Comparison of ENCODE assay signal across 13 mouse cellular contexts in the genomic region with DNA sequence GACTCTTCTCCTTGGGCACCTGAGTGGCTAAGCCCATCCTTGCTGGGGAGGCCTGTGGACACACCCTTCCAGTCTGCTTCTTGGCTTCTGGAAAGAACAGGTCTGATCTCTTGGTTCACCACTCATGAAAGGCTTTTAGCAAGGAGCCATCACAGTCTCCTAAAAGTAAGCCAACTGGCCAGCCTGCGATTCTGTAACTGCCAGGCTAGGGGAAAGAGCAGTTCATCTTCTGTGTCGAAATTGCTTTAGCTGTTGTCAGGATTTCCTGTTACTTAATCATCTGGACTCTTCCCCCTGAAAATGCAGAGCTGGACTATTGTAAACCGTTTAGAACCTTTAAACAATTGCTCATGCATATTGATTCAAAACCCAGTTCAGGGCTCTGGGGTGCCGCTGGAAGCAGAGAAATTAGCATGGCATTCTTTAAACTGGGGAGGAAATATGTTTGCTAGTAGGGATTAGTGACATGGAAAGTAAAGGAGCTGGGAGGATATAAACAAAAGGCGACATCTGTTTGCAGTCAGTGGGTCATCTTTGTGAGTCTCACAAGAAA.
DNase-seq lines count a peak whose midpoint lies in the region; ATAC-seq and TF ChIP-seq lines count a peak whose summit lies in the region.
"Had no signal": no experiment of that assay in that cellular context is flagged by ENCODE, and none has a peak within 500 bp of the region (broad histone marks: within the 10 kb centered on the region; RNA-seq: fewer than 3 reads in every experiment).

No protein-coding gene starts in this region.

- H3K9ac ChIP-seq in intestine, embryonic 14.5 days (ENCODE audit: low read length), result no peak overlapping the region
- no peak overlapping the region for H3K9ac ChIP-seq in intestine, postnatal 0 days (ENCODE audit: low read depth, low read length)
- H3K9ac ChIP-seq in forebrain, embryonic 11.5 days (ENCODE audit: low read length), result no peak overlapping the region
- H3K9ac ChIP-seq: lung, embryonic 15.5 days had no signal

- no peaks in the 10 kb centered on the region for H3K27me3 ChIP-seq in intestine, embryonic 14.5 days (replicated peaks; ENCODE audit: control insufficient read depth, insufficient read depth, low read length)
- no peaks in the 10 kb centered on the region for H3K27me3 ChIP-seq in intestine, postnatal 0 days (replicated peaks; ENCODE audit: control insufficient read depth, insufficient read depth, low read length)
- H3K27me3 ChIP-seq in forebrain, embryonic 11.5 days (ENCODE audit: control insufficient read depth, insufficient read depth, low read length), result no peaks in the 10 kb centered on the region
- H3K27me3 ChIP-seq: lung, embryonic 15.5 days; Patski had no signal

- peak overlapping the region; percentile 22; the same call in 1 of the 2 replicates for H3K27ac ChIP-seq in intestine, embryonic 14.5 days (ENCODE audit: low read depth)
- no peak overlapping the region for H3K27ac ChIP-seq in intestine, postnatal 0 days (ENCODE audit: low read depth, low read length)
- H3K27ac ChIP-seq in forebrain, embryonic 11.5 days (ENCODE audit: low read depth, low read length), result no peak overlapping the region
- H3K27ac ChIP-seq: lung, embryonic 15.5 days had no signal

- no peak for ATAC-seq in intestine, embryonic 14.5 days (replicated peaks; ENCODE audit: low FRiP score, low TSS enrichment, low read depth)
- ATAC-seq in intestine, postnatal 0 days, result no peak
- ATAC-seq in monocyte, adult 5-6 weeks (replicated peaks; ENCODE audit: insufficient number of reproducible peaks, low FRiP score, low TSS enrichment, poor library complexity, severe bottlenecking), result no peak
- no peak for ATAC-seq in forebrain, embryonic 11.5 days (replicated peaks; ENCODE audit: low FRiP score)
- ATAC-seq: Patski had no signal

- TF ChIP-seq POLR2A in brain, embryonic 14.5 days (IDR thresholded peaks at IDR 0.05; ENCODE audit: borderline replicate concordance, extremely low read depth, insufficient read depth, insufficient read length, poor library complexity, severe bottlenecking), result no peak

- H3K4me2 ChIP-seq in intestine, embryonic 14.5 days (ENCODE audit: low read length), result no peak overlapping the region
- no peak overlapping the region for H3K4me2 ChIP-seq in intestine, postnatal 0 days (replicated peaks; ENCODE audit: low read depth)
- H3K4me2 ChIP-seq in forebrain, embryonic 11.5 days (ENCODE audit: low read depth, low read length, severe bottlenecking), result no peak overlapping the region
- H3K4me2 ChIP-seq: lung, embryonic 15.5 days had no signal

- DNase-seq in intestine, embryonic 14.5 days (ENCODE audit: low spot score), result no peak
- DNase-seq in 416B (ENCODE audit: low read depth), result peak; percentile 61
- DNase-seq in brain, embryonic 14.5 days (ENCODE audit: low read depth), result peak; percentile 13
- peak; percentile 23 for DNase-seq in lung, postnatal 25 days (ENCODE audit: low spot score)
- no peak for DNase-seq in adrenal gland, postnatal 25 days
- no peak for DNase-seq in forebrain, embryonic 11.5 days (ENCODE audit: low spot score)
- DNase-seq: cerebellum, adult 9-10 months; kidney, adult 11 months; thymus, postnatal 4 days had no signal

- H3K4me1 ChIP-seq in intestine, embryonic 14.5 days (replicated peaks; ENCODE audit: control insufficient read depth, insufficient read depth, low read length), result peaks cover 14% of the 10 kb centered on the region
- no peaks in the 10 kb centered on the region for H3K4me1 ChIP-seq in intestine, postnatal 0 days (replicated peaks; ENCODE audit: control insufficient read depth, insufficient read depth, low read length)
- H3K4me1 ChIP-seq in forebrain, embryonic 11.5 days (replicated peaks; ENCODE audit: control insufficient read depth, insufficient read depth, low read length), result 0 out of 2 replicates have a peak, but pooled peaks cover 4% of the 10 kb centered on the region

- WGBS in intestine, embryonic 14.5 days, result 20% methylated on average over 5 of the region's 5 CpGs
- WGBS in intestine, postnatal 0 days, result 37% methylated on average over 5 of the region's 5 CpGs
- WGBS in forebrain, embryonic 11.5 days, result 49% methylated on average over 5 of the region's 5 CpGs

- no peaks in the 10 kb centered on the region for H3K36me3 ChIP-seq in intestine, embryonic 14.5 days (ENCODE audit: control insufficient read depth, insufficient read depth, low read length)
- H3K36me3 ChIP-seq in intestine, postnatal 0 days (ENCODE audit: control insufficient read depth, insufficient read depth), result no peaks in the 10 kb centered on the region
- no peaks in the 10 kb centered on the region for H3K36me3 ChIP-seq in forebrain, embryonic 11.5 days (ENCODE audit: control insufficient read depth, insufficient read depth, low read length)
- H3K36me3 ChIP-seq: lung, embryonic 15.5 days had no signal

- H3K9me3 ChIP-seq in intestine, embryonic 14.5 days (ENCODE audit: control insufficient read depth, low read length), result no peaks in the 10 kb centered on the region
- H3K9me3 ChIP-seq in intestine, postnatal 0 days (ENCODE audit: control insufficient read depth), result no peaks in the 10 kb centered on the region
- no peaks in the 10 kb centered on the region for H3K9me3 ChIP-seq in forebrain, embryonic 11.5 days (ENCODE audit: control insufficient read depth, low read length)
- H3K9me3 ChIP-seq: lung, embryonic 15.5 days had no signal

- H3K4me3 ChIP-seq in intestine, embryonic 14.5 days (ENCODE audit: low read depth, low read length), result no peak overlapping the region
- H3K4me3 ChIP-seq in intestine, postnatal 0 days (ENCODE audit: low read depth, low read length), result no peak overlapping the region
- H3K4me3 ChIP-seq in forebrain, embryonic 11.5 days (ENCODE audit: low read depth, low read length), result no peak overlapping the region
- H3K4me3 ChIP-seq: lung, embryonic 15.5 days had no signal

- TF ChIP-seq CTCF in intestine, postnatal 0 days (IDR thresholded peaks at IDR 0.05; ENCODE audit: low read depth), result no peak
- no peak for TF ChIP-seq CTCF in brain, embryonic 14.5 days (IDR thresholded peaks at IDR 0.05; ENCODE audit: borderline replicate concordance, extremely low read depth, insufficient read depth, insufficient read length)

Comparison
In these comparisons a context has a peak if more than half of its experiments do, and no peak if none do; other contexts are left out.
1. DNase-seq: peak in 416B (single experiment), brain, embryonic 14.5 days (single experiment) and lung, postnatal 25 days (single experiment); none in intestine, embryonic 14.5 days (single experiment), adrenal gland, postnatal 25 days (single experiment) and forebrain, embryonic 11.5 days (single experiment).